Mouse (Mus musculus): ENCODE measurements around the gene Tent5c. TPM values are rescaled to one million over a fixed set of nuclear protein-coding genes. Genes with fewer than 3 reads are reported as not detected.
A peak's percentile ranks its signal among the peaks of the same experiment; 100 is the strongest.

The Tent5c gene
- total RNA-seq, 2 experiments from 2014 or later: 7.1 to 19.1 TPM

DNA sequence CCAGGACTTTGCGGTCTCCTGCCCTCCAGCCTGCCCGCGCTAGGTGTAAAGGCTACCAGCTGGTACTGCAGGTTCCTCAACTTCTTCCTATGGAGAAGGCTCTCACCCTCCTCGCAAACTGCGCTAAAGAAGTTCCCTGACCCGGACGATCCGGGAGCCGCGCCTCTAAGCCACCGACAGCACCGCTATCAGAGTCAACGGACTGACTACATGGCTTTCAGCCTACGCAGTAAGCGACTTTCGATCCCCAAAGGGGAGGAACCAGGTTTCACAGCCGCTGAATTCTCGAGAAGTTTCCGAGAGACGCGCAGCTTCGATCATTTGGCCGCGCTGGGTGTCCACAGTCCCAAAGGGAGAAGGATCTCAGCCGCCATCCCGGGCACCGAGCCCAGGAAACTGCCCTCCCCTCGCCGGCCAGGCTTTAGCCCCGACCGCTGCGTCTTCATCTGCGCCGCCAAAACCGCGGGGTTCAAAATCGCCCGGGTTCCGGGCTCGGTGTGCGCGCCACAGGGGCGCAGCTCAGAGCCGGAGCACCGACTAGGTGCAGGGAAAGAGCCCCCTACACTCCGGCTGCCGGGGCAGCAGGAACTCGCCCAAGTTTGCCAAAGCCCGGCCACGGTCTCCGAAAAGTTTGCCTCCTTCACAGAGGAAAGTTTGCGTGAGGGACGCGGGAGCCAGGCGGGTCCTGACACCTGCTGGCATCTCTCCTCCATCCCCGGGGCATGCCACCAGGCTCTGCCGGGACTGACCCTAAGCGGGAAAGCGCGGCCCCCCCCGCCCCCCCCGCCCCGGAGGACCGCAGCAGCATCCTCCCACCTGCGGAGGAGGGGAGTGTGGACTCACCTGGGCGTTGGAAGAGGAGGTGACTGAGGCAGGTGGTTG lies 632 bp downstream of the Tent5c start:
- DNase-seq (ENCODE audit: low spot score in 2 of 2): peak; percentile 72 to 74

DNA sequence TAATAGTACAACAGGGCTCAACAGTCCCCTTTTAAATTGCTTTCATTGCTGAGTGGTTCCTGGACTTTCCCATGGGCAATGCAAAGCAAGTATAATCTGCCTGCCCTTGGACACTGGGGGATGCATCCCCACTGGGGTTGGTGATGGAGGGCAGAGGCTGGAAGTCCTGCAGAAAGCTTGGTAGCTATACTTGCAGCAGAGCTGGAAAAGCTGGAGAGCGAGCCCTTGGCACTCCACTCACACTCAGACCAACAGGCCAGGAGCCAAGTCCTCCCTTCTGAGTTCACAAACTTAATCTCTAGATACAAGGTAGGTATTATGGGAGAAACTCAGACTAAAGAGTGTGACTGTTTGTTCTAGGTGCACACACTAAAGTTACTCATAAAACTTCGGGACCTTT lies 2.1 kb downstream of the Tent5c start:
- no peak for DNase-seq (ENCODE audit: low spot score in 2 of 2)

DNA sequence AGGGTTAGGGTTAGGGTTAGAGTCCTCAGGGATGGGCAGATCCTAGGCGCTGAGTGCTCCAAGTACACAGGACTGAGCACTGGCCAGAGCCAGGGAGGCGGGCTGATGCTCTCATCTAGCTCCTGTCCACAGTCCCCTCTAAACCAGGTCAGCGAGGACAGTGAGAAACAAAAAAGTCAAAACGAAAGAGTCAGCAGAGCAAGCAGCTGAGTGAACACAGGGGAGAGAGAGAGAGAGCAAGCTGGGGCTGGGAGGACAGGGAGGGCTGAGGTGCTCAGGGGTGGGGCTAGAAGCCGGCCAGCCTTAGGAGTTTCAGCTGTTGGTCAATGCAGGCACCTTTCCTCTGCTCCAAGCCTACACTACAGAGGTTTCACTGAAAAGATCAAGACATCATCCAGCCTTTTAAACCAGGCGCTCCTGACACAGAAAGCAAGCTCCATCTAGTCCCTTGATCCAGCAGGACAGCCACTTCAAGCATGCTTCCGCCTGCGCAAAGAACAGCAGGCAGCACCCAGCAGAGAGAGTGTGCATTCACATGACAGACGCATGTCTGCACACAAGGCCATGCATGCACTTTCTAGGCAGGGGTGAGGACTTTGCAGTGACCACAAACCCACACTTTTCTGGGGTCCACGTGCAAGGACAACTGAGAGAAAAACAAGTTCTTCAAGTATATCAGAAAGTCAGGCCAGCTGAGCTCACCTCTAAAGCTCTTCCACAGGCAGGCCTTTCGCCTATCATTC lies 3.6 kb downstream of the Tent5c start:
- no peak for DNase-seq (ENCODE audit: low spot score in 2 of 2)

DNA sequence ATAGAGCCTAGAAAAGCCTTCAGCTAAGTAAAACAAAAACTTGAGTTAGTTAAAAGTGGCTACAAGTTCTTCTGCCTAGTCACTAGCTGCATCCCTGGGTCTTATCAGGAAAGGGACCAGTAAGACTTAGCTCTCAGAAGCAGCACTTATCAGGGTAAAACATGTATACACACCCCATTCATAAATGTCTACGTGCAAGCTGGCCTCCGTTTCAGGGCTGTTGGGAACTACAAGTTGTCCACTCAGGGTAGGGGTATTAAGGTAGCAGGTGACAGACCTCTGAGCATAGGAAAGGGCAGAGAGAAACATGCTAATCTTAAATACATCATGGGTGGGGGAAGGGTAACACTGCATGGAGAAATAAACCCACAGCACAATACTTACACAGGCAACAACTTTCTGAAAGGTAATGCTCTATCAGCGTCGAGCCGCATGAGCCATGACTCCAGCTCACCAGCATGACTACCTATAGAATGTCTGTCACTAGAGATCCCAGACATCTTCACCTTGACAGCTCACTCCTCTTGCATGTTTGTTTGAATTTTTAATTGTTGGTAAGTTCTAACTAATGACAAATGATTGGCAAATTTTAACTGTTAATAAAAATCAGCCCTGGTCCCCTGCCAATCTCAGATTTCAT lies 6.0 kb downstream of the Tent5c start:
- DNase-seq (ENCODE audit: low spot score in 2 of 2): no peak

DNA sequence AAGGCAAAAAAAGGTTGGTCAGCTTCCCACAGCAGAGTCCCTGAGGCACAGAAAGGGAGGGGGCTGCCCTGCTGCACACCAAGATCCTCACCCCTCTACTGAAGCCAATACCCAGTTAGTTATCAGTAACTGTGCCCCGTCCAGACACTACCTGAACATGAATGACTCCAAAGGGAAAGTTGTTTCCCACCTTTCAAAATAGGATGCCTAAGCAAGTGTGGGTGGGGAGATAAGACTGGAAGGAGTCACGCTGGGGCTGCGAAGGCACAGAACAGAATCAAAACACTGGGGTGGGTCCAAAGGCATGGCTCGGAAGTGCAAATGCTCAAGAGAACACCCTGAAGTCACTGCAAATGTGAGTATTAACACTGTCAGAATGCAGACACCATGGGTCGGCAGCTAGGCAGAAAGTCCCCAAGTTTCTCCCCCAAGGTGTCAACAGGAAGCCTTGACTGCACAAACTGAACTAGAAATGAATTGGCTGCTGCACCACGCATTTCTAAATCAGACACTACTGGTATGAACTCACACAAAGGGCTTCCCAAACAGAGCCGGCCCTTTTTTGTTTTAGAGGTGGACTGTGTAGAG lies 6.7 kb downstream of the Tent5c start:
- no peak for DNase-seq (ENCODE audit: low spot score in 2 of 2)

DNA sequence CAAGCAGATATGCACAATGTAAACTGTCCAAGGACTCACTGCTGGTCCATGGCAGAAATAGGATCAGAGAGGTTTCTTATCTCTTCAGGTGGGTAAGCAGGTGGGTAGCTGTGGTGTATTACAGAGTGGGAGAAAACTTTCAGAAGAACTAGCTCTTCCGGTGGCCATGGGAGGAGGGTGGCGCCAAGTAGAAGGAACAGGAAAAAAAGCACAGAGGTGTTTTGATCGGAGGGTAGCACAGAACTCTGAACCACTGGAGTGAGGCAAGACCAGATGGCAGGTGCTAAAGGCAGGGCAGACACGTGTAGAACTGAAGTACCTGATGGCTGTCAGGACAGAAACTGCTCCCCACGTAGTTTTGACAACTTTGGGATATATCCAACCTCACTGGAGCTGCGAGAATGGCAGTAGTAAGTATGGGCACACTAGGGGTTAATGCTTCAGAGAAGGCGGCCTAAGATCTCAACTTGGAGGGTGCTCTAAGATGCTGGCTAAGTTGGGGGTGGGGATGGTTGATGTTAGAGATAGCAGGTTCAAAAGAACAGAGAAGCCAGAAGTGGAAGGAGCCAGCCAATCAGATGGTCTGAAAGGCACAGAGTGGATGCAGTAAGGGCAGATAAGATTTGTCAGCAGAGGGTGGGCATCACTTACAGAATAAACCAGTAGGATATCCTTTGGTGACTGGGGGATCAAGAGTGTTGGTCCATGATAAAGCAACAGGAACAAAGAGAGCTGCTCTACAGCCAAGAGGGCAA lies 8.7 kb downstream of the Tent5c start:
- no peak for DNase-seq (ENCODE audit: low spot score in 2 of 2)

DNA sequence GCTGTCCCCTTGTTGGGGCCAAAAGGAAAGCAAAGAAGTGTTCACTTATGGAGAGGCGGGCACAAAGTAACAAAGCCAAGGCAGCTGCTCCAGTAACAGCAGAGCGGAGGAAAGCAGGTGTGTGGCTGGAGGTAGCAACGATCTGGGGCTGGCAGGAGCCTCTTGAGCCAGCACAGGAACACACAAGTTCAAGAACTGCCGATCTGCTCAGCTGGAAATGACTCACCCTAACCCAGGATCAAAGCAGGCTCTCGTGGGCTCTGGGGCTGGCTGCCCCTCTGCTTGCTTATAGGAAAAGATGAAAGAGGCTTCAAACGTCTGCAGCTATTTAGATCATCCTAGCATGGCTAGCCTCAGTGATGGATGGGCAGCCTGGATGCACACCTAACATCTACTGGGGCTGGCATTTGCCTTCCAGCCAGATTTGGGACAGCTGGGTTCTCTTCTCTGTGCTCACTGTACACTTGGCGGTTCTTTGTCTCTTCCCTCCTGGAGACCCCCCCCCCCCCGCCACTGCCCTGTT lies 14.1 kb downstream of the Tent5c start:
- DNase-seq (ENCODE audit: low spot score in 2 of 2): no peak

DNA sequence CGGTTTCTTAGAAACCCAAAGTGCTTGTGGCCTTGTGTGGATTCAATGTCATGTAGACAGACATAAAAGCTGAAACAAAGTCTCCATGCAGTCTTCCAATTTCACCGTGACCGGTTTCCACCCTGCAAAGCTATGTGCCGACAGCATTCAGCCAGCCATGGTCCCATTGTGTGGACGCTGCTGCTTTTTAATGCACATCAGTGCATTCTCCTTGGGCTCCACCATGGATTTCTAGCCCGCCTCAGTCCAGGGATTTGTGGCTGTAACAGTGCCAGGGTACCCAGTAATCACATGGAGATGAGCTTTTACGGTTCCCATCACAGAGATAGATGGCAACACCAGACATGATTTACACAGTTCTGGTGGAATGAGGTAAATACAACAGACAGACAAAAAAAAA lies 14.6 kb downstream of the Tent5c start:
- DNase-seq (ENCODE audit: low spot score in 2 of 2): no peak

DNA sequence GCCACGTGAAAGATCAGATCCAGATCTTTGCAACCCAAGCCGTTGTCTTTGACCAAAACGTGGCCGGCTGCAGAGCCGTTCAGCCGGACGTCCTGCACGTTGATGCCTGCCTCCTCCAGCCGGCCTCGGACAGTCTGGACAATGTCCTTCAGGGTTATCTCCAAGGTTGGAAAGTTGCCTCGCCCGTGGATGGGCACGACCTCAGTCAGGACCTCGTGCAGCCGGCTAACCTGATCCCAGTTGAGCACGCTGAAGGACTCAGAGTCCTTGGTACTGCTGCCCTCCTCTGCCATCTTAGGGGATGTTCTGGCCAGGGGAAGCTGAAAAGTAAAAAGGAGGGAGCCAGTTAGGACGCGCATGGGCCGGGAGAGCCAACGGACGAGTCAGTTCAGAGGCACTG lies 16.0 kb downstream of the Tent5c start:
- DNase-seq (ENCODE audit: low spot score in 2 of 2): peak in 1 of 2 experiments; percentile 9

DNA sequence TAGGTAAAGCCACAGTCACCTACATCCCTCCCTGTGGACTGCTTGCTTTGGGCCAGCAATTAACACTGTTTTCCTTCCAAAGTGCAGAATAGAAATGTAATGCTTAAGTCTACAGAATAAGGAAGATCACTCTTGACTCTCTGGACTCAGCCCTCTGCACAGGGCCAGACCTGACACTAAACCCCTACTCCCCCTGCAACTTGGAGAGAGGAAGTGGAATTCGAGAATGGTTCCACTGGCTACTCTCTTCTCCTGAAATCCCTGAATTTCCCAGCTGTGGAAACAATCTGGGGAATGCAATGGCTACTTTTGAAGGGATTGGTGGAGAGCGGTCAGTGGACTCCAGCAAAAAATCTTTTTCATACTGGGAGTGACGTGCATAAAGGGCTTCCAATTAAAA lies 18.2 kb downstream of the Tent5c start:
- no peak for DNase-seq (ENCODE audit: low spot score in 2 of 2)

DNA sequence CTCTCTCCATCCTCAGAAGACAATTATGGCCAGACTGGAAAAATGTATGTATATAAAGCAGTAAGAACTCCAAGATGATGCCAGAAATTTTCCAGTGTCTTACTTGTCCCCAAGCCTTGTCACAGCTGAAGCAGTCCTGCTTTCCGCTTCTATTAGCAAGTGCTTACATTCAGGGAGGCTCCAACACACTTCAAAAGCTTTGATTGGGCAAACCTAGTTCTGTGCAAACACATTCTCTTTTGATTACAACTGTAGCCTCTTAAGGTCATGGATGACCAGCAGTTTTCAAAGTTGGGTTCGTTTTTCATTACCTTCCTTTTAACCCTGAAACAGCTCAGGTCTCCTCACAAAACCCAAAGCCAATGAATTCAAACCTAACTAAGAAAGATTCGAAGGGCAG lies 19.0 kb downstream of the Tent5c start:
- DNase-seq (ENCODE audit: low spot score in 2 of 2): no peak

DNA sequence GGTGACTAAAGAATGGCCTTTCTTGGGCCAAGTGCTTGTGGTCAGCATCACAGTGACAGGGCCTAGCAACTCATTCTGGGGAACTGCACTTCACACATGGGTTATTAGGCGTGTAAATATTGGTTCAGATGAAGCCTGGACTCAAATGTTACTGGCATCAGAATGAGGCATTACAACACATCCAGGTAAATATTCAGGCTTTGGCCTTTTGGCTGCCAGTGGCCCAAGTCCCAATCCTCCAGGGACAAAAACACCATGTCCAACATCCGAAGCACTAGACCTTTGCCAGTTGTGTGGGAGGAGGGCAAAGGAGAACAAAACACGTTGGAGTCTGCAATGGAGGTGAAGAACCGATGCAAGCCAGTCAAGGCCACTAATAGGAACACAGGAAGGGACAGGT lies 22.6 kb downstream of the Tent5c start:
- DNase-seq (ENCODE audit: low spot score in 2 of 2): no peak

DNA sequence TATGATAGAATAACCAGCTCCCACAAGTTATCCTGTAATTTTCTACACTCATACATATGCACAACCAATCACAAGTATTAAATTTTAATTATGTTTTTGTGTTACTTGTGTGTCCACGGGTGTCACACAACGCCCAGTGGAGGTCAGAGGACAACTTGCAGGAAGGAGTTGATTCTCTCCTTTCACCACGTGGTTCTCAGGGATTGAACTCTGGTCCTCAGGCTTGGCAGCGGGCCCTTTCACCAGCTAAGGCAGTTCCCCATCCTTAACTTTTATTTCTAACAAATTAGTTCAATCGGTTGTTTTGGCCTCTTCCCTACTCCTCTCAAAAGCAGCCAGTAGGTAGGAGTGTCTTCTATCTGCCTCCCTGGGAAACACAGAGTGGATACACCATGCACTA lies 24.5 kb downstream of the Tent5c start:
- no peak for DNase-seq (ENCODE audit: low spot score in 2 of 2)

DNA sequence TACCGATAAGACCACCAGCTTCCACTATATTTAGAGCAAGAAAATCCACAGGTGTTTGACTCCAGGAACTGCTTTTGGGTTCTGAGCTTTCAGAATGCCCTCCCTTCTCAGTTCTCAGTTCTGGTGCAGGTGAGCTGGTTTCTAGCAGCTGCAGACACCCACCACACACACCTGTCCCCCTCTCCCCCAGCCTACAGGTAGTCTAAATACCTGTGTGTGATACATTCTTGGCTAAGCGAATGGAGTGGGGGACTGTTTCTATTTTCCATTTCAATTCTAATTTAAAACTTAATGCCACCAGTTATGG lies 25.2 kb downstream of the Tent5c start:
- no peak for DNase-seq (ENCODE audit: low spot score in 2 of 2)

DNA sequence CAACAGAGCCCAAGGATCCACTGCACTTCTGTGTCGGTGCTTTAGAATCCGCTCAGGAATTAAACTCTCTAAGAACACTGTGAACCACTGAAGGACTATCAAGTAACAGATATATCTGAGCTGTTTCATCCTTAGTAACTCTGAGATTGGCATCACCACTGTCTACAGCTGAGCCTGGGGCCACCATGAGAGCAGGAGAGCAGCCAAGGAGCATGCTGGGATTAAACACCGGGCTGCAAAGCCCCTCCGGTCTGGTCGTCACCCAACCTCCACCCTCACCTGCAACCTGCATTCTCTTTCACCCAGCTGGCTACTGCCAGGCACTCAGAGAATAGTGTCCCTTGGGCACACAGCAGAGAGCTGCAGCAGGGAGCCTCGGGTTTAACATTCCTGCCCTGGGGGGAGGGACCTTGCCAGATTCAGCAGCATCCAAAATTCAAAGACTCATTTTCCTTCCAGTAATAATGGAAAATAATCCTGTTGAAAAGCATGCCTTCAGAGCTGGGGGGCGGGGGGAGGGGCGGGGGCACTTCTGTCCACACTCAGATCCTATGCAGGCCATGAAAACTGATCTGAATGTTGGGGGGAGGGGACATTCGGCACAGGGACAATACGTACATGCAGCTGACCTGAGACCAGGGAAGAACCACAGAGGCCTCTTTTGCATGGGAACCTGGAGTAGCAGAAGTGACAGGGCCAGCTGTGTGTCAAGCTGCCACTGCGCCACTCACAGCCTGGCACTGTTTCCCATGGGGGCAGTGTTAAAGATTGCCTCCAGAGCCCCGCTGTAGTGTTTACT lies 25.8 kb downstream of the Tent5c start:
- DNase-seq (ENCODE audit: low spot score in 2 of 2): no peak

DNA sequence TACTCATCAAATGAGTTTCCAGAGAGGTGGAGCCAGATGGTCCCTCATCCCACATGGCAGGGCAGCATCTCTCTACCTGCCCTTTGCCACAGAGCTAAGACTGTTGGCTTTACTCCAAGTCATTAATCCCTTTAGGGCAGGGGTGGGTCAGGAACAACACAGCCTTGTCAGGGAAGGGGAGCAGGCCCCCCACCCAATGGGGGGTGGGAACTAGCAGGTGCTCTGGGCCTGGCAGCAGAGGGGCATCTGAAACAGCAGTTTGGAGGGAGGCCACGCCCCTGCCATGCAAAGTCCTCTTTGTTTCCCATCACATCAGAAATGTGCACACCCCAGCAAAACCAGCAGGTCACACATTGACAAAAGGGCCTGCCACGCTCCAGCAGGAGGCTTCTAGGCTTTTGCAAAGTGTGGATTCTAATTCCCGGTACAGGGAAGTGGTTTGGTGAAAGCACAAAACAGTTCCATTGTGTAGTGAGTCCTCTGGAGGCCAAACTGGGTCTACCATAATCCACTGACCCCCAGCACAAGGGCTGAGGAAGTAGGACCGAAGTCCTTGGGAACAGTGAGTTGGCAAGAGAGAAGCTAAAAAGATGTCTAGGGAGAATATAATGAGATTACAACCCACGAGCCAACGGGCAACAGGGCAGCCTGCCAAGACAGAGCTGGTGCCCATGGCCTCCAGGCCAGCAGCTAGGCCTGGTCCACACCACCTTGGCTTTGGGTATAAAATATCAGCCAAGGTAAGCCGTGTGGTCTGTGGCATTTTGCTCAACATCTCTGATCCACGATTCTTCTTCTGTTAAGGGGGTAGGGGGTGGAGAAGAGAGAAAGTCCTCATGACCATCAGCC lies 26.7 kb downstream of the Tent5c start:
- DNase-seq (ENCODE audit: low spot score in 2 of 2): no peak

DNA sequence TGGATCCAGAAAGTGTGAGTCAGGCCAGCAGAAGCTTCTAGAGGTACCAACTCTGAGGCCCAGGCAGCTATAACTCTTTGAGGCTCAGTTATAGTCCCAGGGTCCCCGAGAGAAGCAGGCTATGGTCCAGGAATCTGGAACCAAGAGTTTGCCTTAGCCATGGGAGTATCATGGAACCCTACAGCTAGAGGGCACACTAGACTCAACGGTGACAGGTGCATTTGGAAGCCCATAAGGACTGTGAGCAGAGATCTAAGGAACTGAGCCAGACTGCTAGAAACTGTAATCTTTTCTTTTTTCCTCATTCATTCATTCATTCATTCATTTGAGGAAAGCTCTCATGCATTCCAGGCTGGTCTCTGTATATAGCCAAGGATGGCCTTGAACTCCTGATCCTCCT lies 28.6 kb downstream of the Tent5c start:
- no peak for DNase-seq (ENCODE audit: low spot score in 2 of 2)

DNA sequence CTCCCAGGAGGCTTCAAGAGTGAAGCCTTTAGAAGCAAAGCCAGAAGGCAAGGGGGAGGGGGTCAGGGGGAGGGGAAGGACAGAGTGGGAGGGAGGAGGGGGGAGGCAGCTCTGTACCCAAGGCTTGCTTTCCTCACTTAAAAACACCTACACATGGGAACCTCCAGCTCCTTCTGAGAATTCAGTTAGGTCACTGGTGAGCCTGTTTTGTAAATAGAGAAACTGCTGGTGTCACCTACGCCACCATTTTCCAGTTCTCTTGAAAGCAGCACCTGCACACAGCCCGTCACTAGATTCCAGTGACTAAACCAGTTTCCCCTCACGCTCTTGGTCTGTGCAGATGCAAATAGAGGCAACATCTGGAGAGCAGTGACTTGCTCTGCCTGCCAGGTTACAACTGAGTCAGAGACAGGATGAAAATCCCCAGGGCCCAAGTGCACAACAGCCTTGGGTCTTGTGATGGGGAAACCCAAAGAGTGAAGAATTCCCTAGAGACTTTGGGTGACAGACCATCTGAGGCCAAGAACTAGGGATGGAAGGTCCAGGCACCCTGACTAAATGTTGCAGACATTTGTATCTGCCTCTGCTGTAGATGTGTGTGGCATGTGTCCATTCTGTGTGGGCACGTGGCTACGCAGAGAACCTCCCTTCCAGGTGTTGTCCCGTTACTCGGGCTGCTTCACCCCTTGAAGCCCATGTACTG lies 45.2 kb downstream of the Tent5c start:
- DNase-seq (ENCODE audit: low spot score in 2 of 2): no peak

Data from adrenal gland, adult 18-20 months (tissue).